Mouse (Mus musculus) erythroblast, embryonic 14.5 days (primary cell): ENCODE measurements around the gene Lao1. TPM values are rescaled to one million over a fixed set of nuclear protein-coding genes. Genes with fewer than 3 reads are reported as not detected.
A peak's percentile ranks its signal among the peaks of the same experiment; 100 is the strongest.

ENCODE experiments used
- H3K27me3 ChIP-seq: 2 replicates; pipeline ENCODE4 v1.6.1; 2012; ENCODE audit warnings: inconsistent platforms; ENCODE audit not compliant: control insufficient read depth
- H3K36me3 ChIP-seq: 2 replicates; pipeline ENCODE4 v1.6.1; 2012; ENCODE audit warnings: mild to moderate bottlenecking, inconsistent platforms; ENCODE audit not compliant: control insufficient read depth
- H3K4me1 ChIP-seq: 2 replicates; pipeline ENCODE4 v1.6.1; 2012; ENCODE audit warnings: inconsistent platforms; ENCODE audit not compliant: control insufficient read depth
- H3K4me3 ChIP-seq: replicated peaks from 2 replicates; pipeline ENCODE3; 2012; ENCODE audit warnings: moderate library complexity, mild to moderate bottlenecking, inconsistent platforms
- H3K9me3 ChIP-seq: 2 replicates; pipeline ENCODE4 v1.6.1; 2012; ENCODE audit warnings: low read length, inconsistent platforms, mixed read lengths; ENCODE audit not compliant: control insufficient read depth
- GATA1 ChIP-seq: IDR thresholded peaks from 2 replicates; pipeline ENCODE4 v1.6.1; 2012; ENCODE audit warnings: low read length, inconsistent platforms, mixed read lengths
- TAL1 ChIP-seq: IDR thresholded peaks from 3 replicates; pipeline ENCODE4 v1.6.1; 2012; ENCODE audit warnings: low read length, inconsistent platforms, mixed read lengths
- polyA plus RNA-seq: library from polyadenylated mRNA; stranded (reverse); fragments of >175 nt; gene quantifications from 2 replicates; pipeline ENCODE4 v1.2.3, GENCODE M21; 2012

Gene Lao1
- polyA plus RNA-seq, 1 experiment: not detected

DNA sequence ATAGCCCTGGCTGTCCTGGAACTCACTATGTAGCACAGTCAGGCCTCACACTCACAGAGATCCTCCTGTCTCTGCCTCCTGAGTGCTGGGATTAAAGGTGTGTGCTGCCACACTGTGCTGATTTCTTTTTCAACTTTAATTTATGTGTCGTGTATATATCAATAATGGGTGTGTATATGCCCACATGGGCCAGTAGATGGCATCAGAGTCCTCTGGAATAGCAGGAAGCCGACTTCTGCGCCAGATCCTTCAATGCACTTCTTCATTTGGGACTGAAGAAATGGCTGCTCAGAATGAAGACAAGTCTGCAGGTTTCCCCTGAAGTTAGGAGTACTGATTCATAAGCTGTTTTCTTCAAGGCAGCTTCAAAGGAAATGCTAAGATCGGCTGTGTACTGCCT is 30.4 kb downstream of the Lao1 start:
- no peak for TF ChIP-seq TAL1
- no peak for TF ChIP-seq GATA1
- Histone ChIP-seq H3K9me3 (peaks cover 16% of the 10 kb centered on the region), H3K4me3 (no peak overlapping the region), H3K4me1 (peaks cover 6% of the 10 kb centered on the region), H3K36me3 (no peaks in the 10 kb centered on the region), H3K27me3 (peaks cover 5% of the 10 kb centered on the region; the same call in 1 of the 2 replicates)

DNA sequence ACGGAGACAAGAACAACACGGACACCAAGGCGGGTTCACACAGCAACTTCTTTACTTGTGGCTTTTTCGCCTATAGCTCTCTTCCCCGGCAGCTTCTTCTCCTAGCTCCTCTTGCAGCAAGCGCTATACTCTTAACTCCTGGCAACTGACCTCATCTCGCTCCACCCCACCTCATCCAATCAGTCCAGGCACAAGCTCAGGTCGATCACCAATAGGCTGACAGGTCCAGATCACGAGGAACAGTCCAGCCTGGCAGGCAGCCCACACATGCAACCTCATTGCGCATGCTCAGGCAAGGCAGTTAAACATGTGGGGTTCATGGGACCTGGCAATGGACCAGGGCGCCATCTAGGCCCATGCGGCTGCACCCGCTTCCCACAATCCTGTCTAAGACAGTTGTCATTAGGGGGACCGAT is 35.8 kb downstream of the Lao1 start:
- Histone ChIP-seq H3K36me3 (no peaks in the 10 kb centered on the region), H3K9me3 (peaks cover 16% of the 10 kb centered on the region), H3K4me3 (no peak overlapping the region), H3K4me1 (no peaks in the 10 kb centered on the region; the same call in 1 of the 2 replicates), H3K27me3 (peaks cover 34% of the 10 kb centered on the region)
- TF ChIP-seq GATA1: no peak
- no peak for TF ChIP-seq TAL1

DNA sequence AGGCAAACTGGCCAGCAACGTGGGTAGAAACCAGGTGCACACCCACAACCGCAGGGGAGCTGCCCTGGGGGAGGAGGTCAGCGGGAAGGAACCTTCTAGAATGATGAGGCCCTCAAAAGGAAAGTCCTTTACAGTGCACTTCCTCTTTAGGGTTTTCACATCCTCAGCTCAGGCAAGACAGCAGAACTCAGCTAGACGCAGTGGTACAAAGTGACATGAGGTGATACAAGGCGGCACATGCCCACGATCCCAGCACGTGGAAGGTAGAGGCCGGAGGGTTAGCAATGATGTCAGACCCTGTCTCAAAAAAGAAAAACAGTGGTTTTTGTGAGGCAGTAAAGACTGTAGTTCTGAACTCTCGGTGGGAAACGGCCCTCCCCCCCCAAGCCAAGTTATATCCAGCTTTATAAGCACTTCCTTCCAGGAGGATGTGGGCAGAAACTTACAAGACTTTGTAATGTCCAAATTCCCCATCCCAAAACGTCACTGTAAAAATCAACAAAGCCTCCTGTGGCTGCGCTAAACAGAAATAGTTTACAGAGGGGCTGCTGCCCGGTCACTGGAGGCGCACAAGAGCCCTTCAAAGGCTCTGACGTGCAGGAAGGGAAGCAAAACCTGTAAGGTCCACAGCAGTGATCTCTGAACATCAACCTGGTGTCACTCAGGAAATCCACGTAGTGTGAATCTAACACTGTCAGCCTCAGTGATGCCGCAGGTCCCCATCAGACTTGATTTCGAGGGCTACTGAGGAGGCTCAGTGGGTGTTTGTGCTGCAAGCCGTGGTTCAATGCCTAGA is 38.5 kb downstream of the Lao1 start:
- TF ChIP-seq TAL1 (no peak), GATA1 (no peak)
- Histone ChIP-seq H3K4me1 (peaks cover 8% of the 10 kb centered on the region), H3K4me3 (no peak overlapping the region), H3K27me3 (peaks cover 45% of the 10 kb centered on the region), H3K36me3 (no peaks in the 10 kb centered on the region), H3K9me3 (peaks cover 8% of the 10 kb centered on the region)

- Histone ChIP-seq H3K27me3 (peaks cover 45% of the 10 kb centered on the region), H3K4me3 (no peak overlapping the region), H3K4me1 (peaks cover 26% of the 10 kb centered on the region), H3K36me3 (peaks cover 6% of the 10 kb centered on the region), H3K9me3 (no peaks in the 10 kb centered on the region; the same call in 1 of the 2 replicates)
- no peak for TF ChIP-seq TAL1
- TF ChIP-seq GATA1: no peak
Observed at GRCm38 (mm10) chr4:119001696-119002095, 40.3 kb downstream of the Lao1 start.

DNA sequence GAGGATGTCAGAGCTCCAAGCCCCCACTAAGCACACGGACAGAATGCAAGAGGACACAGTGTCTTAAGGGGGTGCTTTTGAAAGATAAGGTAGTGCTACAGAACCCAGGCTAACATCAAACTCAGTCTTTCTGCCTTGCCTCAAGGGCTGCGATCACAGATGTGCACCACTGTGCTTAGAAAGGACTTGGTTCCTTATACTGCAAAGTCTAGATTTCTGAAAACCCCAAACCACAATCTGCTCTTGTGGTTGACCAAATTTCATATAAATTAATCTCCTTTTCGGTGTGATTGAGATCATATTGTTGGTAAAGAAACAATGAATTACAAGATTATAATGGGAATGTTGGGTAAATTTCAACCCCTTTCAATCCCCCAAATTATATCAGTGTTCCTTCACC is 41.1 kb downstream of the Lao1 start:
- Histone ChIP-seq H3K4me3 (no peak overlapping the region), H3K27me3 (peaks cover 45% of the 10 kb centered on the region), H3K4me1 (peaks cover 34% of the 10 kb centered on the region), H3K9me3 (no peaks in the 10 kb centered on the region; the same call in 1 of the 2 replicates), H3K36me3 (peaks cover 6% of the 10 kb centered on the region)
- no peak for TF ChIP-seq GATA1
- no peak for TF ChIP-seq TAL1

DNA sequence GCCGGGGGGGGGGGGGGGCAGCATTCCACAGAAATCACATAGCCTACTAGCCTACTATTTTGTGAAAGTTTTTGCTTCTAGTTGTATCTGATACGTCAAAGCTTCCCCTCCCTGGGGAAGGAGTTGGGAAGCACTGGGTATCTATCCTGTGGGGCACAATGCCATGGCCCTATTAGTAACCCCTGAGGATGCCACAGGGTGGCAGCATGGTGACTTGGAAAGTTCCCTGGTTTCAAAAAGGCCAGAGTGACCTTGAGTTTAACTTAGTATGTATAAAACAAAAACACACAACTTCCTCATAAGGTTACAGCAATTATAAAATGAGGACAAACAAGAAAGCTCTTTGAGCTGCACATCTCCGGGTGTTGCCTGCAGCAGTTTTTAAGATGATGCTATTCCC is 42.8 kb downstream of the Lao1 start:
- no peaks in the 10 kb centered on the region; the same call in 1 of the 2 replicates for H3K9me3 ChIP-seq
- H3K4me3 ChIP-seq: no peak overlapping the region
- peaks cover 39% of the 10 kb centered on the region for H3K27me3 ChIP-seq
- TF ChIP-seq TAL1: no peak
- no peak for TF ChIP-seq GATA1
- peaks cover 50% of the 10 kb centered on the region for H3K4me1 ChIP-seq
- H3K36me3 ChIP-seq: peaks cover 8% of the 10 kb centered on the region

DNA sequence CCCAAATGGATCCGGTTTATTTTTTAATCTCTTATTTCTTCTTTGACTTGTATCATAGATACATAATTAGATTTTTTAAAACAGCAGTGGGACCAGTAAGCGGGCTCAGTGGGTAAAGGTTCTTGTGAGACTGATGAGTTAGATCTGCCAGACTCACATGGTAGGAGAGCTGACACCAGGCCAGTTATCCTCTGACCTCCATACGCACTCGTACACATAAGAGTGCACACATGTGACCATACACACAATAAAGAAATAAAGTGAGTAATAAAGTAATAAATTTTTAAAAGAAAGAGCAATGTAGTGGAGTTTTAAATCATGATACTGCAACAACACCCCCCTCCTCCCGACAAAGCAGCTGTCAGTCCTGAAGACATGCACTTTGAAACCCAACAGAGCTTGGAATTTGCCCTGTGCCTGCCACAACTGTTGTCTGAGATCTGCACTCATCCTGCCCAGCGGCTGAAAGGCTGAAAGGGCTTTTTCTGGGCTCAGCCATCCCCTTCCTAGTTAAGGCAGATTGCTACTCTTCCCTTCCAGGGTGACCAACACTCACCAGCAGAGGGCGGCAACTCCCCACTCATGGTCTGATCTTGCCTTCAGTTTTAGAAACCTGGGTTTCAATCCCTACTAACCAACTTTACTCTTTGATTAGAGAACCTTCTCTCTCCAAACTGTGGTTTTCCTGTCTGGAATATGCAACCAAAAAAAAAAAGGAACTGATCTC is 43.4 kb downstream of the Lao1 start:
- H3K4me3 ChIP-seq: peak overlapping the region; percentile 25
- H3K27me3 ChIP-seq: peaks cover 35% of the 10 kb centered on the region
- TF ChIP-seq GATA1: no peak
- TF ChIP-seq TAL1: no peak

DNA sequence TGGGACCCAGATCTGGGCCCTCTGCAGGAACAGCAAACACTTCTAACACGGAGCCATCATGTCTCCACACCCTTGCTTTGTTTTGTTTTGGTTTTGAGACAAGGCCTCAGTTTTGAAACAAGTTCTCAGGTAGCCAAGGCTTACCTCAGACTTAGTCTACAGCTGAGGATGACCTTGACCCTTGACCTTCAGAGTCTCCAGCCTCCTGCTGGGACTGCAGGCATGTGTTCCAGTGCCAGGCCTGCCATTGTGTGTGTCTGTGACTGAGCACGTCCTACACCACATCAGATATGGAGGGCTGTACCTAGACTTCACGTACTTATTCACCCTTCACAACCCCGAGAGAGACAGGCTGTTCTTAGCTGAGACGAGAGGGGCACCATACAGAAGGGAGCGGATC is 46.2 kb downstream of the Lao1 start:
- H3K4me1 ChIP-seq: peaks cover 82% of the 10 kb centered on the region
- TF ChIP-seq TAL1 (no peak), GATA1 (no peak)
- peaks cover 8% of the 10 kb centered on the region for H3K36me3 ChIP-seq
- H3K4me3 ChIP-seq: no peak overlapping the region
- H3K27me3 ChIP-seq: peaks cover 38% of the 10 kb centered on the region
- H3K9me3 ChIP-seq: no peaks in the 10 kb centered on the region; the same call in 1 of the 2 replicates

More for the DNA sequence above, 43.4 kb downstream of the Lao1 start:
- Histone ChIP-seq H3K4me1 (peaks cover 56% of the 10 kb centered on the region), H3K9me3 (no peaks in the 10 kb centered on the region; the same call in 1 of the 2 replicates), H3K36me3 (peaks cover 8% of the 10 kb centered on the region)

DNA sequence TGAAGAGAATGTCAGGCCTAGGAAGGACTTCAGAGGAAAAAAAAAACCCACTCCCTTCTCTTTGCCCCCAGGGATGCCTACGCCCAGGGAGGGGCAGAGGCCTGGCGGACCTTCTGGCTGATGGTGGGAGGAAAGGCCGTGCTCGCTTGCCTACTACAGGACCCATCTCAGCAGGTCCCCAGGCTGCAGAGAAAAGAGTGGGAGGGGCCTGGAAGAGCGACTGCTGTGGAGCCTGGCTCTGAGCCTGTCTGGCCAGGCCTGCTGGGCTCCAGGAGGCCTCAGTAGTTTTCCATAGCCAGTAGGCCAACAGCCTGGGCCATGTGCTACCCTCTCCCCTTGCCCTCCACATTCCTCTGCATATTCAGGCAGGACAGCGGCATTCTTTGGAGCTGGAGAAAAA is 47.1 kb downstream of the Lao1 start:
- Histone ChIP-seq H3K27me3 (peaks cover 39% of the 10 kb centered on the region), H3K4me3 (no peak overlapping the region), H3K4me1 (peaks cover 91% of the 10 kb centered on the region), H3K36me3 (peaks cover 8% of the 10 kb centered on the region), H3K9me3 (no peaks in the 10 kb centered on the region; the same call in 1 of the 2 replicates)
- TF ChIP-seq TAL1 (no peak), GATA1 (no peak)
